Mouse (Mus musculus) hindbrain, embryonic 11.5 days (tissue): Measurements from ENCODE around the gene Sp3. TPM values are rescaled to one million over a fixed set of nuclear protein-coding genes. Genes with fewer than 3 reads are reported as not detected.

Source experiments
- ATAC-seq: fragments of 200-750 bp; cut with Nextera tagmentation; 2 replicates; pipeline ENCODE4 v1.8.0; 2017; ENCODE audit warnings: mild to moderate bottlenecking, moderate TSS enrichment, moderate library complexity; ENCODE audit not compliant: low FRiP score
- DNase-seq: peaks from one replicate; pipeline ENCODE4 v3.0.0-alpha.2; 2015; ENCODE audit warnings: low spot score
- H3K27ac ChIP-seq: fragments of 300-500 bp; sonication (generic); 2 replicates; pipeline ENCODE4 v1.5.1; 2014; ENCODE audit warnings: mild to moderate bottlenecking, low read depth, low read length
- H3K27me3 ChIP-seq: fragments of 300-500 bp; sonication (generic); 2 replicates; pipeline ENCODE4 v1.6.1; 2014; ENCODE audit warnings: mild to moderate bottlenecking, low read length, moderate library complexity, mixed read lengths; ENCODE audit not compliant: control insufficient read depth, insufficient read depth
- H3K36me3 ChIP-seq: fragments of 300-500 bp; sonication (generic); 2 replicates; pipeline ENCODE4 v1.6.1; 2014; ENCODE audit warnings: mild to moderate bottlenecking, low read length, moderate library complexity, mixed read lengths; ENCODE audit not compliant: control insufficient read depth, insufficient read depth
- H3K4me1 ChIP-seq: fragments of 300-500 bp; sonication (generic); replicated peaks from 2 replicates; pipeline ENCODE4 v1.6.1; 2014; ENCODE audit warnings: low read length, mixed read lengths; ENCODE audit not compliant: control insufficient read depth, insufficient read depth
- H3K4me2 ChIP-seq: fragments of 300-500 bp; sonication (generic); replicated peaks from 2 replicates; pipeline ENCODE4 v1.6.1; 2014; ENCODE audit warnings: mild to moderate bottlenecking, low read depth, low read length
- H3K4me3 ChIP-seq: fragments of 300-500 bp; sonication (generic); 2 replicates; pipeline ENCODE4 v1.5.1; 2014; ENCODE audit warnings: low read depth, low read length
- H3K9ac ChIP-seq: fragments of 300-500 bp; sonication (generic); 2 replicates; pipeline ENCODE4 v1.6.1; 2014; ENCODE audit warnings: low read depth, low read length
- H3K9me3 ChIP-seq: fragments of 300-500 bp; sonication (generic); 2 replicates; pipeline ENCODE4 v1.6.1; 2016; ENCODE audit warnings: low read length; ENCODE audit not compliant: control insufficient read depth
- WGBS: fragments of 180-500 bp; shearing (Covaris S2); extraction: QIAGEN DNeasy Blood & Tissue Kit; methylation state at CpG from one replicate; pipeline ENCODE4 v1.1.7; 2014; 5-methylcytosine and 5-hydroxymethylcytosine counted together
- polyA plus RNA-seq: library from polyadenylated mRNA; unstranded; fragments of >200 nt; fragmentation: Nextera tagmentation; extraction: Ambion mirVana; gene quantifications from 2 replicates; pipeline ENCODE4 v1.2.1, GENCODE M21; 2014

Sp3 gene
- polyA plus RNA-seq, 1 experiment from 2014 or later = 66.3 TPM

GRCm38 (mm10) chr2:72924981-72925380 lies 55.3 kb downstream of the Sp3 start:
- Histone ChIP-seq H3K27me3 (no peaks in the 10 kb centered on the region), H3K36me3 (no peaks in the 10 kb centered on the region), H3K27ac (no peak overlapping the region), H3K4me1 (no peaks in the 10 kb centered on the region), H3K4me2 (no peak overlapping the region), H3K9ac (no peak overlapping the region), H3K4me3 (no peak overlapping the region), H3K9me3 (no peaks in the 10 kb centered on the region)
- ATAC-seq (no peak), DNase-seq (no peak)
- 80% methylated on average over 10 of the region's 10 CpGs for WGBS

- Histone ChIP-seq H3K4me1 (no peaks in the 10 kb centered on the region), H3K4me2 (no peak overlapping the region), H3K9me3 (no peaks in the 10 kb centered on the region), H3K27ac (no peak overlapping the region), H3K4me3 (no peak overlapping the region), H3K9ac (no peak overlapping the region), H3K27me3 (no peaks in the 10 kb centered on the region), H3K36me3 (no peaks in the 10 kb centered on the region)
- 73% methylated on average over 4 of the region's 4 CpGs for WGBS
- no peak for ATAC-seq
- DNase-seq = no peak
Measured at GRCm38 (mm10) chr2:72916170-72916569, 64.1 kb downstream of the Sp3 start.

GRCm38 (mm10) chr2:72915245-72915930 lies 64.9 kb downstream of the Sp3 start:
- DNase-seq = no peak
- Histone ChIP-seq H3K36me3 (no peaks in the 10 kb centered on the region), H3K27me3 (no peaks in the 10 kb centered on the region), H3K9me3 (no peaks in the 10 kb centered on the region), H3K4me2 (no peak overlapping the region), H3K9ac (no peak overlapping the region), H3K4me1 (no peaks in the 10 kb centered on the region), H3K27ac (no peak overlapping the region), H3K4me3 (no peak overlapping the region)
- ATAC-seq = no peak
- WGBS = 89% methylated on average over 7 of the region's 7 CpGs

- Histone ChIP-seq H3K4me3 (no peak overlapping the region), H3K36me3 (no peaks in the 10 kb centered on the region), H3K9me3 (no peaks in the 10 kb centered on the region), H3K4me2 (no peak overlapping the region), H3K9ac (no peak overlapping the region), H3K27ac (no peak overlapping the region), H3K27me3 (no peaks in the 10 kb centered on the region), H3K4me1 (no peaks in the 10 kb centered on the region)
- 84% methylated on average over 7 of the region's 7 CpGs for WGBS
- no peak for DNase-seq
- no peak for ATAC-seq
Measured at GRCm38 (mm10) chr2:72913458-72913760, 66.8 kb downstream of the Sp3 start.

- no peak overlapping the region for H3K27ac ChIP-seq
- ATAC-seq = no peak
- no peaks in the 10 kb centered on the region for H3K36me3 ChIP-seq
- no peaks in the 10 kb centered on the region for H3K9me3 ChIP-seq
- H3K4me3 ChIP-seq = no peak overlapping the region
- H3K4me2 ChIP-seq = no peak overlapping the region
- no peak for DNase-seq
- WGBS = 91% methylated on average over 11 of the region's 11 CpGs
- no peak overlapping the region for H3K9ac ChIP-seq
- no peaks in the 10 kb centered on the region for H3K4me1 ChIP-seq
- no peaks in the 10 kb centered on the region for H3K27me3 ChIP-seq
Measured at GRCm38 (mm10) chr2:72912708-72913457, 67.4 kb downstream of the Sp3 start.

- ATAC-seq (no peak), DNase-seq (no peak)
- Histone ChIP-seq H3K4me3 (no peak overlapping the region), H3K4me2 (no peak overlapping the region), H3K4me1 (no peaks in the 10 kb centered on the region), H3K27me3 (no peaks in the 10 kb centered on the region), H3K9ac (no peak overlapping the region), H3K27ac (no peak overlapping the region), H3K9me3 (no peaks in the 10 kb centered on the region), H3K36me3 (no peaks in the 10 kb centered on the region)
- 93% methylated on average over 9 of the region's 9 CpGs for WGBS
Measured at GRCm38 (mm10) chr2:72911527-72911926, 68.7 kb downstream of the Sp3 start.

GRCm38 (mm10) chr2:72909046-72909445 lies 71.2 kb downstream of the Sp3 start:
- Histone ChIP-seq H3K36me3 (no peaks in the 10 kb centered on the region), H3K9me3 (no peaks in the 10 kb centered on the region), H3K27ac (no peak overlapping the region), H3K4me3 (no peak overlapping the region), H3K9ac (no peak overlapping the region), H3K27me3 (no peaks in the 10 kb centered on the region), H3K4me1 (no peaks in the 10 kb centered on the region), H3K4me2 (no peak overlapping the region)
- ATAC-seq = no peak
- no peak for DNase-seq
- WGBS = 67% methylated on average over 4 of the region's 4 CpGs

- no peak for ATAC-seq
- WGBS = 86% methylated on average over 20 of the region's 20 CpGs
- no peaks in the 10 kb centered on the region for H3K36me3 ChIP-seq
Measured at GRCm38 (mm10) chr2:72908191-72908910, 71.9 kb downstream of the Sp3 start.

More at GRCm38 (mm10) chr2:72908191-72908910, 71.9 kb downstream of the Sp3 start:
- H3K9ac ChIP-seq = no peak overlapping the region
- H3K4me1 ChIP-seq = no peaks in the 10 kb centered on the region
- H3K27me3 ChIP-seq = no peaks in the 10 kb centered on the region
- no peak overlapping the region for H3K27ac ChIP-seq
- no peak overlapping the region for H3K4me2 ChIP-seq
- no peaks in the 10 kb centered on the region for H3K9me3 ChIP-seq
- DNase-seq = no peak
- no peak overlapping the region for H3K4me3 ChIP-seq
